Mouse (Mus musculus) central nervous system, embryonic 14 days (tissue): ENCODE measurements around the gene Gucy2c. TPM values are rescaled to one million over a fixed set of nuclear protein-coding genes. Genes with fewer than 3 reads are reported as not detected.

Experiments
- polyA plus RNA-seq: library from polyadenylated mRNA; depleted of rRNA; stranded (reverse); fragments of >200 nt; gene quantifications from 2 replicates; pipeline ENCODE4 v1.2.3, GENCODE M21; 2012; rRNA removed

Gene Gucy2c
- polyA plus RNA-seq = 0.26 and 0.31 TPM in 2 replicates

DNA sequence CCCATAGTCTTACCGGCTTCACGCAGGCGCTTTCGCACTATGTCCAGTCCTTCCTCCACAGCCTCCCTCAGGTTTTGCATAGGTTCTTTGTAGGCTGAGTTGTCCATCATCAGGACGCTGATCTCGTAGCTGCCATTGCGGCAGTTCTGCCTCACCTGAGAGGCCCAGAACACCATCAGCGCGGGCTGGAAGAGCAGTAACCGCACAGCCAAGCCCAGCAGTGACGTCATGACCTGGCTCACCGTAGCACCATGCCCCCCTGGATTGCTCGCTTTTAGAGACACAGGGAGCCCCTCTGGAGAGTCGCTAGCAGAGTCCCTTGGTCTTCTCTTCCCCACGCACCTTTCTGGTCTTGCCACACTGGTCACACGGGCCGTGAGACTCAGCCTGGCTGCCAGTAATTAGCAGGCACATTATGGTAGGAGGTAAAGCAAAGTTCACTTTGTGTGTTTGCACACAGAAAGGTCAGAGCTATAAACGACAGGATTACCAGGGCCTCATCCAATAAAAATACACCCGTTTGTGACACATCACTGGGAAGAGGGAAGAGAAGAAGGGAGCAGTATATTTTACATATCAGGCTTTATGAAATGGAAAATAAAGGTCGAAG lies at the start of gene Gucy2c:
TSS of gene Gucy2c (minus strand) at position 389 of the 610 bp plus-strand sequence.

DNA sequence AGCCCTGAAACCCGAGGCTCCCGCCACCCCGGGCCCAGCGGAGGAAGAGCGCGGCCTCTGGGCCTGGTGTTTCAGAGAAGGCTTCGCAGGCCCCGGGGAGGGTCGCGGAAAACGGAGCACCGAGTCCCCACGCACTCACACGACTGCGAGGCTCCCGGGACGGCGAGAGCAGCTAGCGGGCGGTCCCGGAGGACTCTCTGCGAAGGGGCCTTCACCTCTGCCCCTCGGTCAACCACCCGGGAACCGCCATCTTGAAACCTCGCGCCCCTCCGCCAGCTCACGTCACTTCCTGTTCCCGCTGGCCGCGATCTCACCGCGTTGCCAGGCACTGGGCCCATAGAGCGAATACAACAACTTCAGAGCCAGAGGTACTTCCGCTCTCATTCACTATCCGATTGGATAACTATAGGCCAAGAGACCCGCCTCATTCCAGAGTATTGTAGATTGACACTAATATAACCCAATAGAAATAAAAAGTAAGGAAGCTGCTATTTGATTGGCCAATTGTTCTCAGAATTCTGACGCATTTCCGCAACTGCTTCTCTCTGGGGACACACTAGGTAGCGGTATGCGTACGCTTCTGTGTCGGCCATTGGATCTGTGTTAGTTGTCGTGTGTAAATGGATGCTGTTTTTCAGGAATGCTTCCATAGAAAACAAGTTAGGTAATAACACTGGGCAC lies 46.5 kb upstream of the Gucy2c start, which contains the start of gene Wbp11:
TSS of gene Wbp11 (minus strand) at position 353 of the 681 bp plus-strand sequence.

DNA sequence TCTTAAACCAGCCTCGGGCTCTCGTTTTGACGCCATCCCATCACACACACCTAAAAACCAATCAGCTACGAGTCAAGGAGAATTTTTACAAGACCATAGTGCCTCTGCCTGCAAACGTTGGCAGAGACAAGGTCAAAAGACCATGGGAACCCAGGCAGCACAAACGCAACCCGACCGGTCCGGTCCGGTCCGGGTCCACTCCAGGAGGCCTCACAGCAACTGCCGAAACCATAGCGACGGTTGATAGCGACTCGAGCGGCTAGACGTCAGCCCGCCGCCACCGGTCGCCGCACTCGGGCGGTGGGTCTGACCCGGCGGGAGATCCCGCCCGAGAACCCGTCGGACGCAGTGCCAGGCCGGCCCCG lies 45.9 kb upstream of the Gucy2c start, which contains the start of gene BC049715:
TSS of gene BC049715 (plus strand) at position 111 of the 365 bp plus-strand sequence.

DNA sequence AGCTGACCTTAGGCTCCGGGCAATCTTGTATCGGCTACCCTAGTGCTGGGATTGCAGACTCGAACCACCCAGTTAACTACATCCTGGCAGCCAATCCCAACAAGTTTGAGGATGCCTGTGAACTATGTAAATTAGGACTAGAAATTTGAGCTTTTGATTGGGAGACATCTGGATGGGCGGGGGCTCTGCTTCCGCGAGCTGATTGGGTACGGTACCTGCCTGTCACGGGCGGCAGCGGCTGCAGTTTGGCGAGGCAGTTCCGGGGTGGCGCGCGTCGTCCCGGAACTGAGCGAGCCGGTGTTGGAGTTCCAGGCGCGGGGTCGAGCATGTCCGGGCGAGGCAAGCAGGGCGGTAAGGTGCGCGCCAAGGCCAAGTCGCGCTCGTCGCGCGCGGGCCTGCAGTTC lies 26.5 kb upstream of the Gucy2c start, which contains the start of gene H2afj:
TSS of gene H2afj (plus strand) at position 231 of the 404 bp plus-strand sequence.

DNA sequence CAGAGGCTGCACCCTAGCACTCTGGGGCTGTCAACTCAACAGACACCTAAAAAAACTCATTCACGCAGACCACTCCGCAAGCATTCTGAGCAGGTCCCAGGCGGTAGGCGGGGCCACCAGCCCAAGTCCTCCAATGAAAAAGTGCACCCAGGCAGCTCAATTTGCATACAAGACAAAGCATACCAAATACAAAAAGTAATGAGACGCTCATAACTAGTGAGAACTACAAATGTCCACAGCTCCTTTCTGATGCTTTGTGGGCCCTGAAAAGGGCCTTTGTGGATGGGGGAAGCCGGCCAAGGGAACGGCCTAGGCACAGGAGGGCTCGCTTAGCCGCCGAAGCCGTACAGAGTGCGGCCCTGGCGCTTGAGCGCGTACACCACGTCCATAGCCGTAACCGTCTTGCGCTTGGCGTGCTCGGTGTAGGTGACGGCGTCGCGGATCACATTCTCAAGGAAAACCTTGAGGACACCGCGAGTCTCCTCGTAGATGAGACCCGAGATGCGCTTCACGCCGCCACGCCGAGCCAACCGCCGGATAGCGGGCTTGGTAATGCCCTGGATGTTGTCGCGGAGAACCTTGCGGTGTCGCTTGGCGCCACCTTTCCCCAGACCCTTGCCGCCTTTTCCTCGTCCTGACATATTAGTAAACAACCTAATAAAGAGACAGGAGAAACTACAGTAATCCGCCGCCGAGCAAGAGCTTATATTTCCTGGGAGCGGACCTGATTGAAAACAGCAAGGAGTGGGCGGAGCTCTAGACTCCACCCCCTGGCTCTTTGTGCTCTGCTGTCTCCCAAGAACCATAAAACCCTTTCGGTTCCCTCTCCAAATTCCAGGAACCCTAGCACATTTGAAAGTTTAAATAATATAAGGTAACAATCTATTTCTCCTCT lies 22.4 kb upstream of the Gucy2c start, which contains the start of gene Hist4h4:
TSS of gene Hist4h4 (minus strand) at position 677 of the 895 bp plus-strand sequence.

DNA sequence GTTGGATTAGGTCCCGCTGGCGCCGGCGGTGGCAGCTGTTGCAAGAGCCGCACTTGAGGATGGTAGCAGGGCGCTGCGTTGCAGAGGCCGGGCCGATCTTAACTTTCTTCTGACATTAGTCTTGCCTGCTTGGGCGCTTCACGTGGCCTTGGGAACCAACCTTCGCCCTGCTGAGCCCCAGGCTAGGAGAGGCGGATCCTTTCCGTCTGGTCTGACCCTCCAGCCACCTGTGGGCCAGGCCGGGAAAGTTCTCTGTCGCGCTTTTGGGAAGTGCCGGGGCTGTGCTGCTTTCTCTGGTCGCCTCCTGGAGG lies 119.9 kb downstream of the Gucy2c start, which contains the start of gene Plbd1:
TSS of gene Plbd1 (minus strand) at position 223 of the 311 bp plus-strand sequence.

Other genes with a start within 250 kb of the Gucy2c start
- gene Plbd1, start 119.8 kb downstream of the Gucy2c start, polyA plus RNA-seq = 0.72 and 1.4 TPM in 2 replicates
- 1.1 TPM in 2 replicates for gene Hist4h4, start 22.6 kb upstream of the Gucy2c start, polyA plus RNA-seq
- 93.3 and 95.8 TPM in 2 replicates for gene H2afj, start 26.5 kb upstream of the Gucy2c start, polyA plus RNA-seq
- 0.22 and 0.45 TPM in 2 replicates for gene BC049715, start 45.9 kb upstream of the Gucy2c start, polyA plus RNA-seq
- gene Wbp11, start 46.5 kb upstream of the Gucy2c start, polyA plus RNA-seq = 73.0 and 88.0 TPM in 2 replicates
- gene Smco3, start 53.7 kb upstream of the Gucy2c start, polyA plus RNA-seq = 0.75 and 0.81 TPM in 2 replicates
- gene Art4, start 76.0 kb upstream of the Gucy2c start, polyA plus RNA-seq = 0.22 and 0.49 TPM in 2 replicates
- gene Mgp, start 94.1 kb upstream of the Gucy2c start, polyA plus RNA-seq = 29.7 and 116 TPM in 2 replicates
- gene Erp27, start 140.4 kb upstream of the Gucy2c start, polyA plus RNA-seq = 0.16 and 0.20 TPM in 2 replicates
- gene Pde6h, start 142.1 kb upstream of the Gucy2c start, polyA plus RNA-seq = 0.19 and 0.23 TPM in 2 replicates
- gene Arhgdib, start 160.1 kb upstream of the Gucy2c start, polyA plus RNA-seq = 19.7 and 28.4 TPM in 2 replicates